Mouse (Mus musculus): ENCODE data around the gene Eif5a.
A peak's percentile ranks its signal among the peaks of the same experiment; 100 is the strongest.
"Not testable (repeated sequence)": the region's sequence is repeated elsewhere in the genome, so short reads cannot be mapped to it uniquely, and the experiment has no call there.

Eif5a gene

DNA sequence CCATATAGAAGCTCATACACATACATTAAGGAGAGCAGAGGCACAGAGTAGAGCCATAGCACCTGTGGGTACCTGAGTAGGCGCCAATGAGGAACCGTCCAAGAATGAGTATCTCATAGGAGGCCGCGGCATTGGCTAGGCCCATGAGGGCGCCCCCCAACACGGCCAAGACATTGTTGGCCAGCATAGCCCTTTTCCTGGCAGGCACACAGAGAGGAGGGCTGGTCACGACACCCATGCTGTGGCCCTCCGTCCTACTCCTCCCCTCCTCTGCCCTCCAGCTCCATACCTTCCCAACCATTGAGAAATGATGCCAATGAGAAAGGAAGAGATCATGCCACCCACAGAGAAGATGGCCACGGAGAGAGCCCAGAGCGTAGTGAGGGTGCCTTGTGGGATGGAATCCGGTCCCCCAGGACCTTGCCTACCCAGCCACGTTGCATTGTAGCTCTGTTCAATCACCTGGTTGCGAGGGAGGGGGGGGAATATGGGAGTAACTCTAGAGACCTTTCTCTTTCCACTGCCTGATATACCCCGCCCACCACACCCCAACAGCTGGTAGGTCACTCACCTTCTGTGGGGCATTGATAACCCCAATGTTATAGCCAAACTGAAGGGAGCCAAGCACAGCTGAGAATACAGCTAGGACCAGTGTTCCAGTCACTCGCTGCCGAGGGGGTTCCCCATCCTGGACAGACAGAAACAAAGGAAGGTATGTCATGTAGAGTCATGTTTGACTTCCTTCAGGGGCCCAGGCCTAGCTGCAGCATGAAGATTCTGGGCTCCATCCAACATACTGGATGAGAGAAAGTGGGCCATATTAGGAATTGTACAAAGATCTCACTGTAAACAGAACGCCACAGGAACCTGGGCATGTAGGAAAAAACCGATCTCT lies 24.5 kb upstream of the Eif5a start:
- no peak for DNase-seq (ENCODE audit: low spot score)

GRCm38 (mm10) chr11:69945216-69945615 lies 23.5 kb upstream of the Eif5a start:
- no peak for DNase-seq (ENCODE audit: low spot score)

DNA sequence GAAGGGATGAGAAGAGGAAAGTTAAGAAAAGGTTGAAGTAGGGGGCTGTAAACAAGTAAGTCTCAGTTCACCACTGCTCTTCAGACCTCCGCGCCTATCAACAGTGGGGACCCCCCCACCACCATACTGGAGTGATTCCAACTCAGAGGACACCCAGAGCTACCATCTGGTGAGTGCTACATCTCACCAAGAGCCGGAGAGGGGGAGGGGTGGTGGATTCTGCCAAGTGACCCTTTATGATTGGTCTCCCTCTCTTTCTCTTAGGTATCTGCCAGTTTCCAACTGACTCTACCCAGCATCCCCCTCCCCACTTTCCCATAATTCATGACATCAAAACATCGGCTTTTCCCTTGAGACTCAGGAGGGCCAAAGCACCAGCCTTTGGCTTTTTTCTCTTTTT lies 19.2 kb upstream of the Eif5a start:
- no peak for DNase-seq (ENCODE audit: low spot score)

DNA sequence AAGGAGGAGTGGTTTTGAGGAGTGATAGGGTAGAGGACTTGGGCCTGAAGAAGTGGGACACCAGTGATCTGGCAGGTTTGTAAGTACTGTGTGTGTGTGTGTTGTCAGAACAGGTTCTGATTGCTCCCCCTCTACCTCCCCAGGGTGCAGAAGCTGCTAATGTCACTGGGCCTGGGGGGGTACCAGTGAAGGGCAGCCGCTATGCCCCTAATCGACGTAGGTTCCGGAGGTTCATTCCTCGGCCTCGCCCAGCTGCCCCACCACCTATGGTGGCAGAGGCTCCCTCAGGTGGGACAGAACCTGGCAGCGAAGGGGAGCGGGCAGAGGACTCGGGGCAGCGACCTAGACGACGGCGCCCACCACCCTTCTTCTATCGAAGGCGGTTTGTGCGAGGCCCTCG lies 18.0 kb upstream of the Eif5a start:
- no peak for DNase-seq (ENCODE audit: low spot score)

DNA sequence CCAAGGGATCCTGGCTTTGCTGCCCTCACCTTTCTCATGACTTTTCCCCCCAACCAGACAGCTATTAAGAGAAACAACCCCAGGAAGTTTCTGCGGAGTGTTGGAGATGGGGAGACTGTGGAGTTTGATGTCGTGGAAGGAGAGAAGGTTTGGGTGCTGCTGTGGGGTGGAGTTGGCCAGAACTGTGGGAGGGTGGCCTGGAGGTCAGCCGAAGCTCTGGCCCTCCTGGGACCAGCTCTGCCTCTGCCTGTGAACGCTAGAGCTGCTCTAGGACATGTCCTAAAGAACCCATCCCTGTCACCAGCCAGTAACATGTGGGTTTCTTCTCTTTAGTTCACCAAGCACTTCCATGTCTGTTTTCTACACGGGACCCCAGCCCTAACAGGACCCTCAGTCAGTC lies 17.4 kb upstream of the Eif5a start:
- DNase-seq (ENCODE audit: low spot score) = no peak

- DNase-seq (ENCODE audit: low spot score) = no peak
Observed at GRCm38 (mm10) chr11:69938401-69938979, 16.7 kb upstream of the Eif5a start.

DNA sequence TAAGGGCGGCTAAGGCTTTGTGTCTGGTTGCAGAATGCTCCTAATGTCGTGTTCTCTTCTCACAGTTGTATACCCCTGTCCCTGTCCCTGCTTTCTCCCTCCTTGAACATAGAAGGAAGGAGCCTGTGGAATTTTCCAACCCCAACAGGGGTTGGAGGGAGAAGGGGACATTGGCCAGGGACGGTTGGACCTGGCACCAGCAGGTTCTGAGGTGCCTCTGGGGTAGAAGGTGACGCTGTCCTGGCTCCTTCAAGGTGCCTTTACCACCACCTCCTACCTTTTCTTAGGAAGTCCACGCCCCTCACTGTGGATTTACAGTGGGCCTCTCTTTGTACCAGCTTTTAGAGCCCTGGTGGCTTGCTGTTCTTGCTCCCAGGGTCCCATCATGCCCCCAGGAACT lies 16.1 kb upstream of the Eif5a start:
- DNase-seq (ENCODE audit: low spot score) = no peak

- no peak for DNase-seq (ENCODE audit: low spot score)
Observed at GRCm38 (mm10) chr11:69937385-69937784, 15.6 kb upstream of the Eif5a start.

DNA sequence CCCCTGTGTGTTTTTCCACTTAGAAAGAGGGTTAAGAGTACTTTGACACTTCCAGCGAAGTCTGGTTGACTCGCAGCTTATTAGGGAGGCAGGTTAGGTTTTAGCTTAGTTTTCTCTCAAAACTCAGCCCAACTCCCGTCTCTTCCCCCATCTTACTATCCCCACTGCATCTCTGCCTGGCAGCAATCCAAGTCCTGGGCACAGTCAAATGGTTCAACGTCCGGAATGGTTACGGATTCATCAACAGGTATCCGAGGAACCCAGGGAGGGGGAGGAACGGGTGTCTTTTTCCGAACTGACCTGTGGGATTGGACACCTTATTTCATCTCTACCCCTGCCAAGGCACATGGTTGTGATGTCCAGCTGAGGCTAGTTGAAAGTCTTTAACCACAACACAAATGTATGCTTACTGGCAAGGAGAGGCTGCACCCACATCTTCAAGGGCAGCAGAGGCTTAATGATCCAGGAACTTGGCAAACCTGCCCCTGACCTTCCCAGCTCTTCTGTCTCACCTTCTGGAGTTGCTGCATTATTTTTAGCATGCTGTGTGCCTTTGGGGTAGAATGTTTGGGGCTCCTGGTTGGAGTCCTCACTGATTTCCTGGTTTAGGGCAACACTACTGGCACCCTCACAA lies 15.1 kb upstream of the Eif5a start:
- no peak for DNase-seq (ENCODE audit: low spot score)

DNA sequence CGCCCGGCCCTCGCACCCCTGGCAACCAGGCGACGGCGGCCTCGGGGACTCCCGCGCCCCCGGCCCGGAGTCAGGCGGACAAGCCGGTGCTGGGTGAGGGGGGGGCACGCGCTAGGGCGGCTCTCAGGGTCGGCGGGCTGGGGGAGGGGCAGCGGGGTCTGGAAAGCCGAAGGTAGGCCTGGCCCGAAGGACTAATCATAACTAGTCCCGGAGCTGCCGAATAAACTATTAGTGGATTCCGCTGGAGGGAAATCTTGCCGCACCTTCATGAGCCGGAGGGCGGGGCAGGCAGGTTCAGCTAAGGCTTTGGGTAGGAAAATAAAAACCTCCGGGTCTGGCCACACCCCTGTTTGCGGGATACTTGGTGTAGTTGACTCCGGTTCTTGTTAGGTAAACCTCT lies 14.4 kb upstream of the Eif5a start:
- DNase-seq (ENCODE audit: low spot score) = no peak

DNA sequence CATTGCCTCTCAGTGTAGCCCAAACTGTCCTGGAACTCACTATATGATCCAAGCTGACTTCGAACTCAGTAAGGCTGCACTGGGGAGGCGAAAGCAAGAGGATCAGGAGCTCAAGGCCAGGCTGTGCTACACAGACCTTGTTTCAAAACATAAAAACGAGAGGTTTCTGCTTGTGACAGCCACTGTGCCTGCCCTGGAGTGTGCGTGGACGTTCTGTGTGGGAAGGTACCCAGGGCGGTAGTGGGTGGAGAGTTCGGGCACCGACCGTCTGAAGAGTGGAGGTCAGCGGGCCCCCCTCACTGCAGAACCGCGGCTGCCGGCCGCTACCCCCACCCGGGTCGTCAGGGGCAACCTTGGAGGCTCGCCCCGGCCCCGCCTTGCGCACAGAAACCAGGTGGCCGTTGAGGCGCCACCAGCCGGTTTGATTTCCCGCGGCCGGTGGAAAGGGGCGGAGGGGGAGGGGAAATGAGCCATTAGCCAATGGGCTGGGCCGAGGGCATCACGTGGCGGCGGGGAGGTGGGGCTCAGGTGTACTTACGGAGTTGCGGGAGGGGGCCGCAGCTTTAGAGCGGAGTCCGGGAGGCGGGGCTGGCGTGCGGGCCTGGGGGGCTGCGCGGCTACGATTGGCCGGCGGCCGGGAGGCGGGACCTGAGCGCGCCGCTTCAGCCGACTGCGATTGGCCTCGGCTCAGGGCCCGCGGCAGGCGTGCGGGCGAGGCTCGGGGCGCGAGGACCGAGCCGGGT lies 13.6 kb upstream of the Eif5a start, which contains the start of gene Ybx2:
Gene Ybx2, plus strand, starts transcription at position 660 of the 743 bp plus-strand sequence.
- DNase-seq (ENCODE audit: low spot score) = peak; percentile 93

DNA sequence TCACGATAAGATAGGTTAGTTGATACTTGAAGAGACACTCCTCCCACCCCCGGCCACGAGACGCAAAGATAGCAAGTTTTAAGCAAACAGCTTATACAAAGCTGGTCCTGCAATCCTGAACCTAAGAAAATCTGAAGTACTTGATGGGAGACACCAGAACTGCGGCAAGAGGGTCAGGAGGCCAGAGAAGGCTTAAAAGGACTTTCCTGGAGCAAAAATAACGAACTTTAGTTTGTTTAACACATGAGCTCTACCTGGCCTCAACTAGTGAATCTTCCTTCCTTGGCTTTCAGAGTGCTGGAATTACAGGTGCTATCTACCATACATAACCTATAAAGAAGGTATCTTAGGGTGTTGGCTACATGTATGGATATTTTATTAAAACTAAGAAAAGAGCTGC lies 12.9 kb upstream of the Eif5a start:
- no peak for DNase-seq (ENCODE audit: low spot score)

DNA sequence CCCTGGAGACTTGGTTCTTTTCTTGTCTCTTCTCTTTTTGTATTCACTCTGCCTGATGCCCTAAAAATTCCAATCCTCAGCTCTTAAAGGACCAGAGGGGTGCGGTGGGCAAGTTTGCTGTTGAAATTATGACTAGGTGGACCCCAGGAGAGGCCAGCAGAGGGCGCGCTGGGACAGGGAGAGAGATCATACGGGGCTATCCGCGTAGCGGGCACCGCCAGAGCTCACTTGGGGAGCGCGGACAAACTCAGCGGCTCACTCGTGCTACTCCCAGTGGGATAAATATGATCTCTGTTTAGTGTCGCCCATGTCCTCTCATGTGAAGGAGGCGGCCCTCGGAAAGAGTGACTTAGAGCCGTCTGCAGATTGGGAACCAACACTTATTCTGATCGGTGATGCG lies 12.4 kb upstream of the Eif5a start:
- DNase-seq (ENCODE audit: low spot score) = peak; percentile 83

DNA sequence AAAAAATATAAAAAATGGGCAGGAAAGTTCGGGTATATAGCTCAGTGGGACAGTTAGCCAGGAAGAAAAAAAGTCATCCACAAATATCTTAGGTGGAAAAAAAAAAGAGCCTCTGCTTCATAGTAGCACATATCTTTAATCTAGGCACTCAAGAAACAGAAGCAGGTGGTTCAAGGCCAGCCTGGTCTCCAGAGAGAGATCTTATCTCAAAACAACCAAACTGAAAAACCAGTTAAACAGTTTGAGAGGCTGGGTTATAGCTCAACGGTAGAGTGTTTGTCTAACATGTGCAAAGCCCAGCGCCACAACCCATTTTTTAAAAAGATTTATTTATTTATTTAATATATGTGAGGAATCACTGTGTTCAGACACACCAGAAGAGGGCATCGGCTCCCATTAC lies 11.3 kb upstream of the Eif5a start:
- DNase-seq (ENCODE audit: low spot score) = no peak

DNA sequence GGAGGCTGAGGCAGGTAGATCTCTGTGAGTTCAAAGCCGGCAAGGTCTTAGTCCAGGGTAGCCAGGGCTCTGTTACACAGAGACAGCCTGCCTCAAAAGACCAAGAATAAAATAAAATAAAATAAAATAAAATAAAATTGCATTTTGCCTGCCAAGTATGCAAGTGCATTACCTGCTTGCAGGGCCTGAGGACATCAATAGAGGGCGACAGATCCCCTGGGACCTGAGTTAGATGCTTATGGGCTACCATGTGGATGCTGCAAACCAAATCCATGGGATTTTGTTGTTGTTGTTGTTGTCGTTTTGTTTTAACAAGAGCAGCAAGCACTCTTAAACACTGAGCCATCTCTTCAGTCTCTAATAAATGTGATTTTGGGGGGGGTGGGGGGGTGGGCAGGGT lies 10.5 kb upstream of the Eif5a start:
- DNase-seq (ENCODE audit: low spot score) = no peak

DNA sequence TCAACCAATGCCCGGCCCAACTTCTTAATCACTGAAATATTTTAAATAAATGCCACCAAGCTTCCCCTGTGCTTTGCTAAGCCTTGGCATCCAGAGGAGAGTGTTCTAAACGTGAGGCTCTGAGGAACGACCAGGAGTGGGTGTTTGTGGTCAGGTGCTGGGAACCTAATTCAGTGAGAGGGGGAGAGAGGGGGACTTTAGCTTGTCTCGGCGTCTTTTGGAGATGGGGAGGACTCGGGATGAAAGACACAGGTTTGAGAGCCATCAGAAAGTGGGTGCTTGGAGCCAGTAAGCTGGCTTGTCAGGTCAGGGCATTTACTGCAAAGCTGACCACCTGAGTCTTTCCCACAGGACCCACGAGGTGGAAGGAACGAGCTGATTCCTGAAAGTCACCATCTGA lies 10.0 kb upstream of the Eif5a start:
- DNase-seq (ENCODE audit: low spot score) = no peak

- DNase-seq (ENCODE audit: low spot score) = no peak
Observed at GRCm38 (mm10) chr11:69930967-69931537, 9.3 kb upstream of the Eif5a start.

- DNase-seq (ENCODE audit: low spot score) = not testable (repeated sequence)
Observed at GRCm38 (mm10) chr11:69930176-69930575, 8.4 kb upstream of the Eif5a start.

- DNase-seq (ENCODE audit: low spot score) = no peak
Observed at GRCm38 (mm10) chr11:69929712-69930111, 8.0 kb upstream of the Eif5a start.

DNA sequence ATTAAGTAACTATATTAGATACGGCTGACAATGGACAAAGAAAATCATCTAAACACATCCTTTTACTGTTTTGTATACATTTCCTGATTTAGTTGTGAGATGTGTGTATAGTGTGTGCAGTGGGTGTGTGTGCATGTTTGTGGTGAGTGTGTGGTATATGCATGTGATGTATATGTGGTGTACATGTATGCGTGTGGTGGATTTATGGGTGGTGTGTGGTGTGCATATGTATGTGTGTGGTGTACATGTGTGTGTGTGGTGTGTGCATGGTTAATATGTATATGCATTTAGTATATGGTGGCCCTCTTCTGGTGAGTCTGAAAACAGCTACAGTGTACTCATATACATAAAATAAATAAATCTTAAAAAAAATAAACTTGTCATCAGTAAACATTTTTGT lies 5.7 kb upstream of the Eif5a start:
- no peak for DNase-seq (ENCODE audit: low spot score)

DNA sequence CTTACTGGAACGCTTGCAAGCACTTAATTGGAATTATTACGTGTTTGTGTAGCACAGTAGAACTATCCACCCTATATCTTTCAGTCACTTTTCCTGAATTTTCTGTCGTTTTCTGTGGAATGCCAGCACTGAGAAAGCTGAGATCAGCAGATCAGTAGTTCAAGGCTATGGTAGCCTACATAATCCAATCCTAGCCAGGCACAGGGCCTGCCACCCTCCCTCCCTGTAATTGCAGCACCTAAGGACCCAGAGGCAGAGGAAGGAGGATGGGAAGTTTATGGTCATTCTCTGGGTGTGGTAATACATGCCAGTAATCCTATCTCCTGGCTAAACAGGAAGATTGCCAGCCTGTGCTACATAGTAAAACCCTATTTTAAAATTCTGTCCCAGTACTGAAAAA lies 1.0 kb upstream of the Eif5a start:
- DNase-seq (ENCODE audit: low spot score) = no peak
